Mouse (Mus musculus) cortical plate, adult 2 months (tissue): Measurements from ENCODE around the gene Serpinb2. TPM values are rescaled to one million over a fixed set of nuclear protein-coding genes. Genes with fewer than 3 reads are reported as not detected.
A peak's percentile ranks its signal among the peaks of the same experiment; 100 is the strongest.

Experiments
- H3K27ac ChIP-seq: fragments of 200-500 bp; 2 replicates; pipeline ENCODE4 v1.5.1; 2012; ENCODE audit warnings: low read length, control low read depth, inconsistent platforms; ENCODE audit not compliant: insufficient read depth
- H3K4me1 ChIP-seq: fragments of 200-500 bp; 2 replicates; pipeline ENCODE4 v1.6.1; 2011; ENCODE audit warnings: low read length; ENCODE audit not compliant: control insufficient read depth, insufficient read depth
- H3K4me3 ChIP-seq: fragments of 200-500 bp; 2 replicates; pipeline ENCODE4 v1.5.1; 2011; ENCODE audit warnings: mild to moderate bottlenecking, low read length, control low read depth; ENCODE audit not compliant: insufficient read depth
- CTCF ChIP-seq: fragments of 200-500 bp; IDR thresholded peaks from 2 replicates; pipeline ENCODE4 v1.5.1; 2011; ENCODE audit warnings: mild to moderate bottlenecking, control low read depth, low read length; ENCODE audit not compliant: insufficient read depth; ENCODE audit errors: extremely low read depth
- POLR2A ChIP-seq: fragments of 200-500 bp; IDR thresholded peaks from 2 replicates; pipeline ENCODE4 v1.6.1; 2011; ENCODE audit warnings: mild to moderate bottlenecking, low read length, control low read depth; ENCODE audit not compliant: insufficient read depth; ENCODE audit errors: extremely low read depth
- polyA plus RNA-seq: library from polyadenylated mRNA; depleted of rRNA; stranded (reverse); fragments of >200 nt; gene quantifications from 2 replicates; pipeline ENCODE4 v1.2.3, GENCODE M21; 2012

The Serpinb2 gene
- polyA plus RNA-seq, 1 experiment: not detected

- no peak overlapping the region for H3K27ac ChIP-seq
- H3K4me1 ChIP-seq: no peaks in the 10 kb centered on the region
- TF ChIP-seq POLR2A (no peak), CTCF (no peak)
- no peak overlapping the region for H3K4me3 ChIP-seq
These were observed 2.3 kb downstream of the Serpinb2 start for GRCm38 (mm10) chr1:107513530-107513929.

DNA sequence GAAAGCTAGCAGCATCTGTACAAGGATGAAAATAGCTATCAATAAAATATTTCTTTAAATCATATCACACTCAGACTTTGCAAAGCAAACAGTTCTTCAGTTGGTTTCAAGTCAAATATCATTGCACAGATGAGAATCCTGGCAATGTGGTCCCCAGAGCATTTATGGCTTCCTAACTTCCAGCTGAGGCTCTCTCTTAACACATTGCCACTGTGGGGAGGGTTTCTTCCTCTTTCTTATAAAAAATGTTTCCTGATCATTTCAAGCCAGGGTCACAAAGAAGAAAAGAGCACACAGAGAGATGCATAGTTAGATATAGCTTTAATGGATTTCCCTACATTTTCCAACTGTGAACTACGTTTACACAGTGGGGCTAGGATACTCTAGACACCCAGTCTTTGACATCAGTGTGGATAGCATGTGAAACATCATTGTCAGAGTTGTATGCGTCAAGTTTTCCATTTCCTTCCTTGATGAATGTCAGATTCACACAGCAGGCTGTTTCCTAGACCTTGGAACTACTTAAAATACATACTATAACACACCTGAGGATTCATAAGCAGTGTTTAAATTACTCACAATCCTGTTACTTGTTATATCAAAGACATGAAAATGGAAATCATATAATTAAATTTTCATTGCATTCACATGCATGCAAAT lies 4.7 kb downstream of the Serpinb2 start:
- Histone ChIP-seq H3K4me3 (no peak overlapping the region), H3K4me1 (no peaks in the 10 kb centered on the region), H3K27ac (no peak overlapping the region)
- TF ChIP-seq CTCF (no peak), POLR2A (no peak)

GRCm38 (mm10) chr1:107525592-107525991 lies 14.4 kb downstream of the Serpinb2 start:
- Histone ChIP-seq H3K4me1 (no peaks in the 10 kb centered on the region), H3K4me3 (no peak overlapping the region), H3K27ac (no peak overlapping the region)
- no peak for TF ChIP-seq POLR2A
- no peak for TF ChIP-seq CTCF

- no peak for TF ChIP-seq CTCF
- no peak for TF ChIP-seq POLR2A
- no peaks in the 10 kb centered on the region for H3K4me1 ChIP-seq
These were observed 17.3 kb downstream of the Serpinb2 start for GRCm38 (mm10) chr1:107528325-107529078.

GRCm38 (mm10) chr1:107529365-107530052 lies 18.3 kb downstream of the Serpinb2 start:
- TF ChIP-seq CTCF (no peak), POLR2A (no peak)
- Histone ChIP-seq H3K27ac (no peak overlapping the region), H3K4me1 (no peaks in the 10 kb centered on the region), H3K4me3 (no peak overlapping the region)

More at GRCm38 (mm10) chr1:107528325-107529078, 17.3 kb downstream of the Serpinb2 start:
- H3K27ac ChIP-seq: no peak overlapping the region
- H3K4me3 ChIP-seq: no peak overlapping the region

GRCm38 (mm10) chr1:107533736-107534135 lies 22.5 kb downstream of the Serpinb2 start:
- H3K4me1 ChIP-seq: no peaks in the 10 kb centered on the region
- no peak overlapping the region for H3K27ac ChIP-seq
- H3K4me3 ChIP-seq: no peak overlapping the region
- TF ChIP-seq CTCF (no peak), POLR2A (no peak)

GRCm38 (mm10) chr1:107537435-107537834 lies 26.2 kb downstream of the Serpinb2 start:
- no peak for TF ChIP-seq POLR2A
- TF ChIP-seq CTCF: no peak
- Histone ChIP-seq H3K4me1 (no peaks in the 10 kb centered on the region), H3K27ac (no peak overlapping the region), H3K4me3 (no peak overlapping the region)

DNA sequence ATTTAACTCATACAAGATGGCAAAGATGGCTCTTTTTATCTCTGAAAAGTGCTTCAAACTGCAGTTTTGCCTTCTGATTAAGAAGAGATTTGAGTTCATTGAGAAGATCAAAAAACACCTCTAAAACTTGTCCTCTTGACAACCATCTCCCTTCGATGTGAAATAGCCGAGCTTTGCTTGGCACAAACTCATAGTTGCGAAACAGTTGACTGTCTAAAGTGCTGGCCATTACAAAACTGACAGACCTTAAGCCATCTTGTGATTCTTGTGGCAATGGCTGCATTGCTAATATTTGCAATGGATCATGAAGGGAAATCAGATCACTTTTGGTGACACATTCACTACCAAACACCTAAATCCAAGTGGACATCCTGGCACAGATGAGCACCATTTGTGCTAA lies 48.3 kb downstream of the Serpinb2 start:
- TF ChIP-seq CTCF: no peak
- no peak for TF ChIP-seq POLR2A
- Histone ChIP-seq H3K4me3 (no peak overlapping the region), H3K4me1 (no peaks in the 10 kb centered on the region), H3K27ac (no peak overlapping the region)

DNA sequence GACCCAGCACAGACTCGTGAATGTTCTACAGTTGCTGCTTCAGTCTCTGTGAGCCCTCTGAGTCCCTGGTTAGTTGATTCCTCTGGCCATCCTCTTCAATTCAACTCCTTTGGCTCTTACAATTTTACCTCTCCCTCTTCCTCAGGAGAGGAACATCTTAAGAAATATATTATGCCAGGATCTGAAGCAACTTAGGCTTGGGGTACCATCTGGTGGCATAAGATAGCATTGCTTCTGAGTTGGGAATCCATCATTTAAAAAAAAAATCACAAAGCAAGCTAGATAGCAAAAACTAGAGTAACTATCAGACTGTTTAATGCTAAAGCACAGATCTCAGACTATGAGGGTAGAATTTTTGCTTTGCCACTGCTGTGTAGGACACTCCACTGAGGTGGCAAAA lies 50.9 kb downstream of the Serpinb2 start:
- Histone ChIP-seq H3K4me1 (no peaks in the 10 kb centered on the region; the same call in 1 of the 2 replicates), H3K4me3 (no peak overlapping the region), H3K27ac (no peak overlapping the region)
- TF ChIP-seq POLR2A (no peak), CTCF (peak; percentile 27; the same call in 1 of the 2 replicates)
